Mouse (Mus musculus): ENCODE measurements at regions not wholly inside any gene's neighbourhood (a gene's known extent, or its start where the extent isn't known, plus 50 kb on each side); places are given as distances from the start of the nearest gene placed in this dataset.
A peak's percentile ranks its signal among the peaks of the same experiment; 100 is the strongest.
"Not testable (repeated sequence)": the region's sequence is repeated elsewhere in the genome, so short reads cannot be mapped to it uniquely, and the experiment has no call there.

DNA sequence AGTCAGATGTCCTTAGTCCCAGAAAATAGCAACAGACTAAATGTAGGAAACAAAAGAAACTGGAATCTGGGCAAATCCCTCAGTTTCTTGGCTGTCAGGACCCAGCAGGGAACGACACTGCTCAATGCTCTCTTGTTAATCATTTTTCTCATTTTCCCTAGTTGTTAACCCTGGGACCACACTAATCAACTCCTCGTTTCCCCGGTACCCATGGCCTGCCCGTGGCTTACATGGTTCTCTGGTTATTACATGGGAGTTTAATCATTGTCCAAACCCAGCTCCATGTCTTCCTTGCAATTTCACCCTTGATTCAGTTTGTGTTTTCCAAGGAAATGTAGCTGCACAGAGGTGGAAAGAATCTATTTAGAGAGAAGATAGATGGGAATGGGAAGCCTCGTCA is 580.1 kb upstream of the Klhl29 start:
- DNase-seq, result peak in 1 of 2 experiments; percentile 3

DNA sequence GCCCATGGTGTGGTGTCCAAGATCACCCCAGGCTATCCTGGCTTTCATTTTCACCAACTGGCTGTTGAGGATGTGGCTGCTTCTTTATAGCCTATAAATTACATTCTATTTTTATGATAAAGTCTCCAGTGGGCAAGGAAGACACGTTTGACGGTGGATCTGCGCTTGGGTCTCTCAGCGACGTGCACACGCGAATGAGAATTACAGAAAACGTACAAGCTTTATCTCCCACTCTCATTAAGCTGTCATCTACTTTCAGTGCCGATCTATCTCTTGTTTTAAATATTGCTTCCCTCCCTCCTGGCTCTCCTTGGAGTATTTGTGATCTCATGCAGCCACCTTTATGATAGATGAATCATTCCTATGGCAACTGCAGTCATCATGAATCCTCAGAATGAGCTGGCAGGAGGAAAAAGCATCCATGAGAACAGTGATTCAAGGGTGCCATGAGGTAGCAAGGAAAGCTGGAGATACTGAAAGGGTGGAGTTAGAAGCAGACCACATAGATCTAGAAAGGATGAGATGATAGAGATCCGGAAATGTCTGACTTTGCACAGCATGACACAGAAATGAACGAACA is 568.0 kb upstream of the Klhl29 start:
- no peak for DNase-seq

- no peak for DNase-seq
Measured at GRCm38 (mm10) chr12:5921262-5921661, 545.8 kb upstream of the Klhl29 start.

GRCm38 (mm10) chr12:5918030-5918429 is 542.5 kb upstream of the Klhl29 start:
- DNase-seq, result no peak

- DNase-seq, result peak in 1 of 2 experiments; percentile 2
Measured at GRCm38 (mm10) chr12:5906251-5906650, 530.8 kb upstream of the Klhl29 start.

- DNase-seq, result not testable (repeated sequence)
Measured at GRCm38 (mm10) chr12:5891786-5892185, 516.3 kb upstream of the Klhl29 start.

GRCm38 (mm10) chr12:5866701-5867100 is 491.2 kb upstream of the Klhl29 start:
- DNase-seq, result no peak

DNA sequence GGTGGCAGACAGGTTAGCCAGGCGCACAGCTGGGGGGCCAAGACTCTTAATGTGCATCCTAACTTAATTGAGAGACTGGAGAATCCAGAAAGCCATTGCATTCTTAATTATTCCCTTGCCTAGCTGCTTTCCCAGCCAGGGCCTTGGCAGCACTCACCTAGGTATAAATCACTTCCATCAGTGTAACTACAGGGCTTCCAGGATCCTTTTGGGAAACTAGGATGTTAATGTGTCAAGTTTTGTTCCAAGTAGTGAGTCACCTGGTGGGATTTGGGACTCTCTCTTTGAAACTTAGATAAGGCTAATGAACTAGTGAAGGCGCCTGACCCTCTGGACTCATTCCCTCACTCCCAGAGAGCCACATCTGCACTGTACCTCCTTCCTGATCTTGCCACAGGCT is 484.3 kb upstream of the Klhl29 start:
- DNase-seq, result no peak

GRCm38 (mm10) chr12:5856421-5856820 is 480.9 kb upstream of the Klhl29 start:
- no peak for DNase-seq

GRCm38 (mm10) chr12:5810427-5810826 is 434.9 kb upstream of the Klhl29 start:
- DNase-seq, result peak in 1 of 2 experiments; percentile 8

DNA sequence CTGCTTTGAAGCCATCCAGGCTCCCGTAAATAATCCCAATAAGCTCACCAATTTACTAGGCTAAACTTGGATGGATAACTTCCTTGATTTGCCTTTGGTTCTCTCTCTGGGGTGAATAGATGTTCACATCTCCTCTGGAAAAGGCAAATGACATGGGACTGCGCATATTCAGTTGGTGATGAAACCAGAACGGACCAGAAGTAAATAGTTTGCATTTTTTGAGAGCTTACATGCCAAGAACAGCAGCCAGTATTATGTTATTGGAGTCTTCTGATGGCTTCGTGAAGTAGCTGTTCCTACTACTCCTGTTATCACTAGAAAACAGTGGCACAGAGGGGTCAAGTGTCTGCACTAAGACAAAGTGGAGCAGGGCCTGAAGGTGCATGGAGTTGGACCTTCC is 434.5 kb upstream of the Klhl29 start:
- DNase-seq, result no peak

DNA sequence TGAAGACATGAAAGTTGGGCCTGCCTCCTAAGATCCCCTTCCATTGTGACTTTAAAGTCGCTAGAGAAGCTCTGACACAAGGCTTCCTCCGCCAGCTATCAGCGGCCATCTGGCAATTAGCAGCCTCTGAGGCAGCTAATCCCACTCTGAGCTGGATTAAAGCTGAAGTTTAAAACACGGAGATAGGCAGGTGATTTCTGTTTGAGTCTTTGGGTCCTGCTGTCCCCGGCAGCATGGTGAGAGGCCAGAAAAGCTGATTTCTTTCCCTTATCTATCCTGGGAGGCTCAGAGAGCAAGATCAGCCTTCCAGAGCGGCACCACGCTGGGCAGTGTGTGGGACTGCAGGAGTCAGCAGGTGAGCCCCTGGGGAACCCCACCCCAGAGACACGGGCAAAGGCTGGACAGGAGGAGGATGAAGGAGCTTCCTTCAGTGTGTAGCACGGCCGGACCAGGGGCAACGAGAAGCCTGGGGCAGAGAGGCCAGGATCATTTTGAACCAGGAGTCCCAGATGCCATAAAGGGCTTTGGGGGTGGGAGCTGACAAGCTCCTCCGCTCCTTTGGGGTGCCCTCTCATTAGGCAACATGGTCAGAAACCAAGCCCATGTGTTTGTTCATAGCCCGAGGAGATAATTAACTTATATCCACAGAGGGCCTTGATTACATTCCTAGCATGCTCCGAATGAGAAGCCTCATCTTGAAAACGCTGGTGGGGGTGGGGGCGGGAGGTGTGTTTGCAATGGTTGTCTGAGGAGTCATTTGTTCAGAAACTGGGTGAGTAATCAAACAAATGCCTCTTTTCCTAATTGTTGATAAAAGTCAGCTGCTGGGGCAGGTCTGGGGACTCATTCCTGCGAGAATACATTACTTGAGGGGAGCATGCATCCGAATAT is 432.8 kb upstream of the Klhl29 start:
- no peak for DNase-seq

GRCm38 (mm10) chr12:5805731-5806130 is 430.2 kb upstream of the Klhl29 start:
- DNase-seq, result no peak

- DNase-seq, result peak in 1 of 2 experiments; percentile 3
Measured at GRCm38 (mm10) chr12:5793051-5793450, 417.6 kb upstream of the Klhl29 start.

GRCm38 (mm10) chr12:5787074-5787813 is 411.8 kb upstream of the Klhl29 start:
- DNase-seq, result no peak

DNA sequence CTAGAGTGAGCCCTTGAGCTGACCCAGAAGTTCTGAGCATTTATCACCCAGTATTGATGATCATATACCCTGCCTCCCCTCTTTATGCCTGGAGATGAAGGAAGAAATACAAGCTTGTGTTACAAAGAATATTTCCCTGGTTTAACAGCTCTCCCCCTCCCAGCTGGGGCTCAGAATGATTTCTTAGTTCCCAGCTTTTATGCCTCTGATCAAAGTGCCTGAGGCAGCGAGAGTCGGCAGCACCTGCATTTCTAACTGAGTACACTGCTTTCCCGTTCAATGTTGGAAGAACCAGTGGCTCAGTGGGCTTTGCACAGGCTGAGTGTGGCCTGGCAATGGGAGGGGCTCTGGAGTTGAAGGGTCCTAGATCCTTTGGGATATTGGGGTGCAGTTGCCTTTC is 405.8 kb upstream of the Klhl29 start:
- no peak for DNase-seq

DNA sequence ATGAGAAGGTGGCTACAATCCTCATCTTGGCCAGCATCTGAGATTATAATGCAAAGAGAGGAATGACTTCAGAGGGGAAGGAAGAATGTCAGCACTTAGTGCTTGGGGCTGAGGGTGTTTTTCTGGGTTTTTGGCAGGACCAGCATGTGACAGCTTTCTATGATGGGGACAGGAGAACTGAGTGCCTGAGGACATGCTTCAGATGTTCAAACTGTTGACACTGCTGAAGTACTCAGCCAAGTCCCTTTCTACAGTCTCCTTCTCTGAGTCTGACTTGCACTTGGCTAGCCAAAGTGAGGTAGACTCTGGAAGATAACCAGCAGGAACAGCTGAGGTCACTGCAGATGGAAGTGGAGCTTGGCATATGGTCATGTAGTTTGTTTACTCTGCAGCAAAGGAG is 402.1 kb upstream of the Klhl29 start:
- DNase-seq, result no peak

- DNase-seq, result no peak
Measured at GRCm38 (mm10) chr12:5771399-5771978, 396.0 kb upstream of the Klhl29 start.

DNA sequence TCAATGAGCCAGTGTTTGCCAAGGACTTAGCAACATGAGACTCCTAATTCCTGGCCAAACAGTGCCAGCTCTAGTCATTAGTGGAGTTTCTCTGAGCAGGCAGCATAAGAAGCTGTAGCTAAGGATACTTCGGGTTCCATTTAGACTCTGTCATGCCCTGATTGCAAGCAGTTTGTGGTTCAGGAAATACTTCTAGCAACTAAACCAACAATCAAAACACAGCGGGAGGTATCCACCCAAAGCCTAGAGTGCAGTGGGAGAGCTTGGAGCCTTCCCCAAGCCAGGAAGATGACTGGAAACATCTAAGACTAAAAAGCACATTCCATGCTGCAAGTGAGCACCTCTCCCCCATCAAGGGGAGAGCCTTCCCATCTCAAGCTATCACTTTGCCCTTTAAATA is 395.0 kb upstream of the Klhl29 start:
- DNase-seq, result no peak

DNA sequence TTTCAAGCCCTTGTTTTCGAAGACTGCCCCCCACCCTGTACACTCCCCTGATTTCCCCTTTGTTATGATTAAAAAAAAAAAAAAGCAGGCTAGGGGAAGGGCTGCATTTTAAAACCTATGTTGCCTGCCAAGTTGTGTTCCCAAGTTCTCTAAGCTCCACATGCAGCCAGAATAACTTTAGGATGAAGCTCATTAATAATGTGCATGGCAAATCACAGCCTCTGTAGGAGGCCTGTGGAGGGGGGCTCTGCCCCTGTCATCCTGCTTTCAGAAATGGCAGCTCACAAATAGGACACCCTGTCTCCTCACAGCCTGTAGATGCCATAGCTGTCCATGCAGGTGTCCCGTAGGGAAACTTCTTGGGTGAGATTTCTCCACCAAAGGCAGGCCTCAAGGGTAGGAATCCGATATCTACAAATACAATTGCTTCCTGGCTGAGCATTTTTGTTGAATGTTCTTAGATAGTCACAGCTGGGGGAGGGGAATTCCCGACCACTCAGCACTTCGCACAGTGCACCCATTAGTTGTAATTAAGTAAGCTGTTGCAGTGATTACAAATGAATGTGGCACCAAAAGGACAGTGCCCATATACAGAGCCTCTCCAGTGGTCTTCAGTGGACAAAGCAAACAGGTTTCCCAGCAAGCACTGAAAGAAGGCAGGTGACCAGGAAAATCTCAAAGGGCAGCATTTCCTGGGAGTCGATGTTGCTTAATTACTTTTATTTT is 389.1 kb upstream of the Klhl29 start:
- DNase-seq, result no peak

GRCm38 (mm10) chr12:5764026-5764425 is 388.5 kb upstream of the Klhl29 start:
- DNase-seq, result no peak

DNA sequence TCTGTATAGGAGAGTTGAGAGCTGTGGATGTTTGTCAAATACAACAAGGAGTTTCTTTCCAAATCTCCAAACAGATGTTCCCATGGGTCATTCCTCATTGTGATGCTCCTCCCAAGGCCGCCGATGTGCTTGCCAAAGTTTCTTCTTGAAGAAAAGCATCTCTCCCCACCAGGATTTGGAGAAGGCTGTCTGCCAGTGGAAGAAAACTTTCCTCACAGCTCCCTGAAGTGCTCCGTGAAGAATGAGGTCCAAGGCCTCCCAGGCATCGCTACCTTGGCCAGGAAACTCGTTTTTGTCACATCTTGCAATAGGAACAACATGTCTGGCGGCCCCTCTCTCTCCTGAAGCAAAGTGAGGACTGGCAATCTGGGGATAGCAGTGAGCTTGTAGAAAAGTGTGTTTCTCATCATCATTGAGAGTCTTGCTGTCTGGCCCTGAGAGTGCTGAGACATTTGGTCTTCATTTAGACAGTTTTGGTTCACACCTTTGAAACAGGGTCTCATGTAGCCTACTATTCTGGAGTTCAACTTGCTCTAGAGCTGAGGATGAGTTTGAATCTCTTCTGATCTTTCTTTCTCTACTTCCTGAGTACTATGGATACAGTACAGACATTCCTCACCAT is 386.9 kb upstream of the Klhl29 start:
- no peak for DNase-seq

Measured in kidney, postnatal 25 days (tissue).